Mouse (Mus musculus) hindbrain, postnatal 0 days (tissue): ENCODE results near the gene Rhbdl3. TPM values are rescaled to one million over a fixed set of nuclear protein-coding genes. Genes with fewer than 3 reads are reported as not detected.

ENCODE experiments used
- ATAC-seq: fragments of 200-750 bp; cut with Nextera tagmentation; 2 replicates; pipeline ENCODE4 v1.8.0; 2017; ENCODE audit warnings: mild to moderate bottlenecking, moderate TSS enrichment, moderate library complexity
- DNase-seq: peaks from one replicate; pipeline ENCODE4 v3.0.0-alpha.2; 2015; ENCODE audit warnings: low spot score
- H3K27ac ChIP-seq: fragments of 300-500 bp; sonication (generic); 2 replicates; pipeline ENCODE4 v1.5.1; 2014; ENCODE audit warnings: mild to moderate bottlenecking
- H3K27me3 ChIP-seq: fragments of 300-500 bp; sonication (generic); 2 replicates; pipeline ENCODE4 v1.6.1; 2014; ENCODE audit warnings: low read length, mixed read lengths; ENCODE audit not compliant: insufficient read depth
- H3K36me3 ChIP-seq: fragments of 300-500 bp; sonication (generic); 2 replicates; pipeline ENCODE4 v1.6.1; 2014; ENCODE audit warnings: low read length, mixed read lengths; ENCODE audit not compliant: insufficient read depth
- H3K4me1 ChIP-seq: fragments of 300-500 bp; sonication (generic); 2 replicates; pipeline ENCODE4 v1.6.1; 2014; ENCODE audit warnings: antibody characterized with exemption, low read length, mixed read lengths; ENCODE audit not compliant: insufficient read depth
- H3K4me2 ChIP-seq: fragments of 300-500 bp; sonication (generic); 2 replicates; pipeline ENCODE4 v1.6.1; 2014; ENCODE audit warnings: low read depth, mild to moderate bottlenecking, low read length, moderate library complexity, mixed read lengths
- H3K4me3 ChIP-seq: fragments of 300-500 bp; sonication (generic); 2 replicates; pipeline ENCODE4 v1.5.1; 2014; ENCODE audit warnings: low read length
- H3K9ac ChIP-seq: fragments of 300-500 bp; sonication (generic); replicated peaks from 2 replicates; pipeline ENCODE4 v1.6.1; 2014; ENCODE audit warnings: mild to moderate bottlenecking, low read length, moderate library complexity, mixed read lengths
- H3K9me3 ChIP-seq: fragments of 300-500 bp; sonication (generic); 2 replicates; pipeline ENCODE4 v1.6.1; 2016; ENCODE audit warnings: low read length, mixed read lengths
- CTCF ChIP-seq: IDR thresholded peaks from 2 replicates; pipeline ENCODE4 v1.5.1; 2016; ENCODE audit warnings: antibody characterized with exemption, control low read depth, low read depth
- WGBS: fragments of 180-500 bp; shearing (Covaris S2); extraction: QIAGEN DNeasy Blood & Tissue Kit; methylation state at CpG from one replicate; pipeline ENCODE4 v1.1.7; 2014; 5-methylcytosine and 5-hydroxymethylcytosine counted together
- polyA plus RNA-seq: library from polyadenylated mRNA; unstranded; fragments of >200 nt; fragmentation: Nextera tagmentation; extraction: Ambion mirVana; gene quantifications from 2 replicates; pipeline ENCODE4 v1.2.1, GENCODE M21; 2015
- total RNA-seq: library from RNA; depleted of rRNA; stranded (reverse); fragments of >200 nt; gene quantifications from 2 replicates; pipeline ENCODE4 v1.2.3, GENCODE M21; 2014; rRNA removed

Rhbdl3 gene
- total RNA-seq (5.5 and 7.5 TPM in 2 replicates), polyA plus RNA-seq (2.5 and 2.7 TPM in 2 replicates)

DNA sequence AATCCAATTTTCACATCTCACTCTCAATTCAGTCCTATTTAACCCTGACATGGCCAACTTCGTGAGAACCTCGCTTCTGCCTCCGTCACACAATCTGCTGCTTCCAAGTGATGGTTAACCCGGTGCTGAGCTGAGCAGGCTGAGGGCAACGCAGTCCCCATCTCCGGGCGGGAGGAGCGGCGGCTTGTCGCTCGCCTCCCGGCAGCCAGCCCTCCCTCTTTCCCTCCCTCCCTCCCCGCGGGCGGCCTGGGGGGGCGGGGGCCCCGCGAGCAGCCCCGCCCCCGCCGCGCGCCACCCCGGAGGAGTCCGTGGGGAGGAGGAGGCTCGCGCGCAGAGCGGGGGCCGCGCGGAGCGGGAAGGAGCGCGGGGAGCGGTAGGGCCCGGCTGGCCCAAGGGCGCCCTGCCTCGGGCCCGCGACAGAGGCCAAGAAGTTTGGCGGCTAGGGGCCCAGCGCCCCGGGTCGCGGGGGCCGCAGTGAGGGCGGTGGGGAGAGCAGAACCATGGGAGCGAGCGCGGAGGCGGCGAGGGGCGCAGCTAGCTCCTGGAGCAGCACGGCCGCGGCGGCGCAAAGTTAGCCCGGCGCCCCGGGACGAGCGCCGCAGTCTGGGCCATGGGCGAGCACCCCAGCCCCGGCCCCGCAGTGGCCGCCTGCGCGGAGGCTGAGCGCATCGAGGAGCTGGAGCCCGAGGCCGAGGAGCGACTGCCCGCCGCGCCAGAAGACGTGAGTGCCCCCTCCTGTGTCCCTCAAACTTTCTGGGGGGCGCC lies at the start of gene Rhbdl3:
Gene Rhbdl3 (plus strand): TSS at position 362 of the 765 bp plus-strand sequence.
- peak; percentile 65; the same call in 1 of the 2 replicates for ATAC-seq
- Histone ChIP-seq H3K4me3 (peak within 1 kb of the TSS; percentile 66), H3K4me1 (no peaks in the 10 kb centered on the region; the same call in 1 of the 2 replicates), H3K9me3 (no peaks in the 10 kb centered on the region), H3K27ac (peak within 1 kb of the TSS; percentile 60), H3K9ac (peak within 1 kb of the TSS; percentile 63), H3K36me3 (no peaks in the 10 kb centered on the region), H3K27me3 (no peaks in the 10 kb centered on the region), H3K4me2 (peak within 1 kb of the TSS; percentile 99)
- TF ChIP-seq CTCF = no peak
- peak; percentile 68 for DNase-seq
- WGBS = under 1% methylated on average over 58 of the region's 81 CpGs

DNA sequence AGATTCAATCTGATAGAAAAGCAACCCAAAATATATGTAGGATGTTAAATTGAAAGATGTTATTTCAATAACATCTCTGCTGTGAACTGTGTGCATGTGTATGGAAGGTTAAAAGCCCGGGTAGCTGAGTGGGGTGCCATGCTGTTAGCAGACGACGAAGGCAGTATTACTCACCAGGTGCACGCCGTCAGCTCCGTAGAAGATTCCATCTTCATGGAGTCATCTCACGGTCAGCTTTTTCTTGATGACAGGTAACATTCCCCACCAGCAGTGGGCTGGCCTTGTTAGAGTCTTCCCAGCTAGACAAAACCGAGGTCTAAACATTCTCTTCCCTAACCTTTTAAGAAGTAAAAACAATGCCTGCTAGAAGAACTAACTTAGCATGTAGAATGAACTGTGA lies 36.6 kb upstream of the Rhbdl3 start:
- no peak for TF ChIP-seq CTCF
- 94% methylated on average over 8 of the region's 8 CpGs for WGBS
- Histone ChIP-seq H3K27ac (no peak overlapping the region), H3K4me3 (no peak overlapping the region), H3K9ac (no peak overlapping the region), H3K4me1 (no peaks in the 10 kb centered on the region), H3K27me3 (no peaks in the 10 kb centered on the region), H3K4me2 (no peak overlapping the region), H3K9me3 (no peaks in the 10 kb centered on the region), H3K36me3 (peaks cover 43% of the 10 kb centered on the region)
- ATAC-seq (no peak), DNase-seq (no peak)

DNA sequence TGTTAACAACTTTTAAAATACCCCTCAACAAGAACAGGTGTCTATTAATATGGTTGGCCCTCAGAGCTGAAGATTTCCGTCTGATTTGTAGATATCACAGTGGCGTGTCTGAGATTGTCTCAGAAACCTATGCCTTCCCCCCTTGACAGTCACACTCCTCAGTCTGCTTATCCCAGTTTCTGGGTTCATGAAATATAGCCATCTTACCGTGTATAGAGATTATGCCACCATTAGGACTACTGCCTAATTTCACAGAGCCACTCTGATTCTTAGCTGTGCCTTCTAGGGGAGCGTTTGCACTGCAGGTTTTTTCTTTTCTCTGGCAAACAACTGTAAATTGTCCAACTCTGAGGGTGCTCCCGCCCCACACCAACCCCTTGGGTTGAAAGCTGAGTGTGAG lies 29.6 kb upstream of the Rhbdl3 start:
- no peak overlapping the region for H3K4me3 ChIP-seq
- no peak overlapping the region for H3K27ac ChIP-seq
- no peak for TF ChIP-seq CTCF
- H3K9me3 ChIP-seq = no peaks in the 10 kb centered on the region
- no peak for DNase-seq
- no peaks in the 10 kb centered on the region for H3K4me1 ChIP-seq
- peaks cover 9% of the 10 kb centered on the region; the same call in 1 of the 2 replicates for H3K36me3 ChIP-seq
- no peaks in the 10 kb centered on the region for H3K27me3 ChIP-seq
- WGBS = 80% methylated on average over 5 of the region's 5 CpGs
- no peak overlapping the region for H3K9ac ChIP-seq
- ATAC-seq = no peak
- H3K4me2 ChIP-seq = no peak overlapping the region

DNA sequence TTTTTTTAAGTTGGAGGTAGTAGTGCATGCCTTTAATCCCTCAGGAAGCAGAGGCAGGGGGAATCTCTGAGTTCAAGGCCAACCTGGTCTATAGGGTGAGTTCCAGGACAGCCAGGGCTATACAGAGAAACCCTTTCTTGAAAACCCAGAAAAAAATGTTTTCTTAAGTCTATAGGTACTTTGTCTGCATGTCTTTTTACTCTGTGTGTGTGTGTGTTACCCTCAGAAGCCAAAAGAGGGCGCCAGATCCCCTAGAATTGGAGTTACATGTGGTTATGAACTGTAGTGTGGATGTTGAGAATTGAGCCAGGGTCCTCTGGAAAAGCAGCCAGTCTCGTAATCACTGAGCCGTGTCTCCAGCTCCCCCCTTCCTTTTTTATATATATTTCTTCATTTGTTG lies 25.7 kb upstream of the Rhbdl3 start:
- Histone ChIP-seq H3K27me3 (no peaks in the 10 kb centered on the region), H3K9me3 (no peaks in the 10 kb centered on the region), H3K4me3 (no peak overlapping the region), H3K4me2 (no peak overlapping the region), H3K27ac (no peak overlapping the region), H3K36me3 (no peaks in the 10 kb centered on the region), H3K9ac (no peak overlapping the region), H3K4me1 (no peaks in the 10 kb centered on the region)
- ATAC-seq (no peak), DNase-seq (no peak)
- 56% methylated on average over 3 of the region's 3 CpGs for WGBS
- TF ChIP-seq CTCF = peak; percentile 25

DNA sequence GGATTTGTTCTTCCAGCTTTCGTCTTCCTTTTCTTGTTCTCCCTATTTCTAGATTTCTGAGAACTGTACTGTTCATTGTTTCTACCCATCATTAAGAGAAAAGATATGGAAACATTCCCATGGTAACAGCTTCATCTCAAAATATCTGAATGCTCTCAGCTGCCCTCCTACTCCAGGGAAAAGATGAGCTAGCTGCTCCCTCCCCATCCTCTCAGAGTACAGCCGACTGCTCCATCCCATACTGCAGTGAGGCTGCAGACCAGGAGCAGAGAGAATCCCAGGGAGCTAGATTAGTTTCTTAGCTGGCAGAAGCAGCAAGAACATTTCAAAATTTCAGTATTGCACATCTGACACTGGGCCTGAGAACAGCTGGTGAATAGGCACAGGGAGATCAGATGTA lies 22.7 kb upstream of the Rhbdl3 start:
- no peaks in the 10 kb centered on the region for H3K27me3 ChIP-seq
- H3K9ac ChIP-seq = no peak overlapping the region
- no peak overlapping the region for H3K4me2 ChIP-seq
- 65% methylated on average over 2 of the region's 2 CpGs for WGBS
- H3K36me3 ChIP-seq = no peaks in the 10 kb centered on the region
- no peak for TF ChIP-seq CTCF
- H3K4me1 ChIP-seq = no peaks in the 10 kb centered on the region
- no peak overlapping the region for H3K27ac ChIP-seq
- no peak overlapping the region for H3K4me3 ChIP-seq
- DNase-seq (no peak), ATAC-seq (no peak)
- no peaks in the 10 kb centered on the region for H3K9me3 ChIP-seq

DNA sequence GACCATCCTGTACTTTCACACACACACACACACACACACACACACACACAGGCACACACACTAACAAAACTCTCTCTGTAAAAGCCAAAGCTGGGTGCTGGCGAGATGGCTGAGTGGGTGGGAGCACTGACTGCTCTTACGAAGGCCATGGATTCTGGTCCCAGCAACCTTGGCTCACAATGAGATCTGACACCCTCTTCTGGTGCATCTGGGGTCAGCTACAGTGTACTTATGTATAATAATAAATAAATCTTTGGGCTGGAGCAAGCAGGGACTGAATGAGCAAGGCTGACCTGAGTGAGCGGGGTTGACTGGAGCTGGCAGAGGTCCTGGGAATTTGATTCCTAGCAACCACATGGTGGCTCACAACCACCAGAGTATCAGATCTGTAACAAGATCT lies 16.9 kb upstream of the Rhbdl3 start:
- Histone ChIP-seq H3K36me3 (no peaks in the 10 kb centered on the region), H3K4me1 (no peaks in the 10 kb centered on the region), H3K9ac (no peak overlapping the region), H3K4me2 (no peak overlapping the region), H3K9me3 (no peaks in the 10 kb centered on the region), H3K27ac (no peak overlapping the region), H3K27me3 (no peaks in the 10 kb centered on the region), H3K4me3 (no peak overlapping the region)
- 46% methylated on average over 3 of the region's 3 CpGs for WGBS
- DNase-seq = no peak
- no peak for TF ChIP-seq CTCF
- ATAC-seq = no peak

DNA sequence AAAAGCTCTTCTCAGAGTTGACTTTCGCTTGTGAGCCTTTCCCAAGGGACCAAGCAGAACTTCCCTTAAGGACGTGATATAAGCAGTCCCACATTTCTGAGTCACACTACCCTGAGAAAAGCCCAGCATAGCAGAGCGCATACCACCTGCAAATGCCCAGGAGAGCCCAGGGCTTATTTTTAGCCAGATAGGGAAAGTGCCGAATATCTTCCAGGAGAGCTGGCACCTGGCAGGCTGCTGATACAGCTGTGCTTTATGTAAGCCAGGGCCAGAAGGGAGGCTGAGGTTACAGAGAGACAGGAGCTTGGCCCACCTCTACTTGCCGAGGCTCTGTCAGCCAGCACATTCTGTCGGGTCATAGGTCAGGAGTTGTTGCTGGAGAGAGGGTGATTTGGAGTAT lies 16.1 kb upstream of the Rhbdl3 start:
- Histone ChIP-seq H3K9ac (no peak overlapping the region), H3K27me3 (no peaks in the 10 kb centered on the region), H3K36me3 (no peaks in the 10 kb centered on the region), H3K4me1 (peaks cover 3% of the 10 kb centered on the region; the same call in 1 of the 2 replicates), H3K9me3 (no peaks in the 10 kb centered on the region), H3K4me3 (no peak overlapping the region), H3K27ac (no peak overlapping the region), H3K4me2 (no peak overlapping the region)
- ATAC-seq = no peak
- DNase-seq = no peak
- WGBS = 48% methylated on average over 6 of the region's 6 CpGs
- TF ChIP-seq CTCF = no peak
